Mouse (Mus musculus) megakaryocyte, embryonic 14.5 days (primary cell): ENCODE data around the gene Stpg4.

Source experiments
- FLI1 ChIP-seq: IDR thresholded peaks from 2 replicates; pipeline ENCODE4 v1.6.1; 2012; ENCODE audit warnings: low read length, inconsistent platforms, mixed read lengths
- GATA1 ChIP-seq: IDR thresholded peaks from 3 replicates; pipeline ENCODE4 v1.6.1; 2012; ENCODE audit warnings: mixed read lengths, low read length, inconsistent platforms, borderline replicate concordance

- no peak for TF ChIP-seq GATA1
- no peak for TF ChIP-seq FLI1
Observed at GRCm38 (mm10) chr17:87361132-87361531, 66.4 kb downstream of the Stpg4 start.
